Mouse (Mus musculus): ENCODE measurements around the gene Plcl2. TPM values are rescaled to one million over a fixed set of nuclear protein-coding genes. Genes with fewer than 3 reads are reported as not detected.
A peak's percentile ranks its signal among the peaks of the same experiment; 100 is the strongest.

Gene Plcl2
- polyA plus RNA-seq, 1 experiment: 0.73 TPM

GRCm38 (mm10) chr17:50717586-50717985 is 208.4 kb downstream of the Plcl2 start:
- Histone ChIP-seq H3K4me1 (ENCODE audit: control insufficient read depth, insufficient read depth, low read length) (no peaks in the 10 kb centered on the region), H3K27me3 (ENCODE audit: control insufficient read depth, insufficient read depth, low read length) (no peaks in the 10 kb centered on the region), H3K27ac (ENCODE audit: control insufficient read depth, insufficient read depth, low read depth, low read length) (no peak overlapping the region), H3K36me3 (ENCODE audit: control insufficient read depth, insufficient read depth, low read length) (no peaks in the 10 kb centered on the region), H3K4me3 (ENCODE audit: control insufficient read depth, low read depth, low read length) (no peak overlapping the region)
- TF ChIP-seq POLR2A (IDR thresholded peaks at IDR 0.05; ENCODE audit: control insufficient read depth, low read depth, low read length) (no peak), CTCF (IDR thresholded peaks at IDR 0.05; ENCODE audit: control insufficient read depth, insufficient read depth, insufficient replicate concordance, low read depth, low read length) (no peak)

- no peak overlapping the region for H3K4me3 ChIP-seq (ENCODE audit: control insufficient read depth, low read depth, low read length)
- no peaks in the 10 kb centered on the region for H3K36me3 ChIP-seq (ENCODE audit: control insufficient read depth, insufficient read depth, low read length)
- H3K27ac ChIP-seq (ENCODE audit: control insufficient read depth, insufficient read depth, low read depth, low read length): no peak overlapping the region
- no peaks in the 10 kb centered on the region for H3K4me1 ChIP-seq (ENCODE audit: control insufficient read depth, insufficient read depth, low read length)
- no peak for TF ChIP-seq POLR2A (IDR thresholded peaks at IDR 0.05; ENCODE audit: control insufficient read depth, low read depth, low read length)
- no peak for TF ChIP-seq CTCF (IDR thresholded peaks at IDR 0.05; ENCODE audit: control insufficient read depth, insufficient read depth, insufficient replicate concordance, low read depth, low read length)
- H3K27me3 ChIP-seq (ENCODE audit: control insufficient read depth, insufficient read depth, low read length): no peaks in the 10 kb centered on the region
These were observed 215.2 kb downstream of the Plcl2 start for GRCm38 (mm10) chr17:50724376-50724775.

- H3K27me3 ChIP-seq (ENCODE audit: control insufficient read depth, insufficient read depth, low read length): no peaks in the 10 kb centered on the region
- H3K36me3 ChIP-seq (ENCODE audit: control insufficient read depth, insufficient read depth, low read length): no peaks in the 10 kb centered on the region
- TF ChIP-seq POLR2A (IDR thresholded peaks at IDR 0.05; ENCODE audit: control insufficient read depth, low read depth, low read length) (no peak), CTCF (IDR thresholded peaks at IDR 0.05; ENCODE audit: control insufficient read depth, insufficient read depth, insufficient replicate concordance, low read depth, low read length) (no peak)
- H3K27ac ChIP-seq (ENCODE audit: control insufficient read depth, insufficient read depth, low read depth, low read length): no peak overlapping the region
- no peaks in the 10 kb centered on the region for H3K4me1 ChIP-seq (ENCODE audit: control insufficient read depth, insufficient read depth, low read length)
- H3K4me3 ChIP-seq (ENCODE audit: control insufficient read depth, low read depth, low read length): no peak overlapping the region
These were observed 217.1 kb downstream of the Plcl2 start for GRCm38 (mm10) chr17:50726265-50726664.

DNA sequence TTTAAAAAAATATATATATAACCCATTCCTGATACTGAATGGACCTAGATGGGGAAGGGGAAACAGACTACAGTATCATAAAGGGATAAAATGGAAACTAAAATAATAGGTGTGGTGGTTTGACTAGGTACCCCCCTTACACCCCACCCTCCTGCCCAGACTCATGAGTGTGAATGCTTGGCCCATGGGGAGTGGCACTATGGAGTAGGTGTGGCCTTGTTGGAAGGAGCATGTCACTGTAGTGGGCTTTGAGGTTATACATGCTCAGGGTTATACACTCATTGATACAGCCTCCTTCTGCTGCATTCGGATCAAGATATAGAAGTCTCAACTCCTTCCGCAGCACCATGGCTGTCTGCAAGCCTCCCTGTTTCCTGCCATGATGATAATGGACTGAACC is 219.8 kb downstream of the Plcl2 start:
- H3K4me1 ChIP-seq (ENCODE audit: control insufficient read depth, insufficient read depth, low read length): no peaks in the 10 kb centered on the region
- no peaks in the 10 kb centered on the region for H3K27me3 ChIP-seq (ENCODE audit: control insufficient read depth, insufficient read depth, low read length)
- H3K4me3 ChIP-seq (ENCODE audit: control insufficient read depth, low read depth, low read length): no peak overlapping the region
- no peaks in the 10 kb centered on the region for H3K36me3 ChIP-seq (ENCODE audit: control insufficient read depth, insufficient read depth, low read length)
- H3K27ac ChIP-seq (ENCODE audit: control insufficient read depth, insufficient read depth, low read depth, low read length): no peak overlapping the region
- TF ChIP-seq POLR2A (IDR thresholded peaks at IDR 0.05; ENCODE audit: control insufficient read depth, low read depth, low read length): no peak
- no peak for TF ChIP-seq CTCF (IDR thresholded peaks at IDR 0.05; ENCODE audit: control insufficient read depth, insufficient read depth, insufficient replicate concordance, low read depth, low read length)

DNA sequence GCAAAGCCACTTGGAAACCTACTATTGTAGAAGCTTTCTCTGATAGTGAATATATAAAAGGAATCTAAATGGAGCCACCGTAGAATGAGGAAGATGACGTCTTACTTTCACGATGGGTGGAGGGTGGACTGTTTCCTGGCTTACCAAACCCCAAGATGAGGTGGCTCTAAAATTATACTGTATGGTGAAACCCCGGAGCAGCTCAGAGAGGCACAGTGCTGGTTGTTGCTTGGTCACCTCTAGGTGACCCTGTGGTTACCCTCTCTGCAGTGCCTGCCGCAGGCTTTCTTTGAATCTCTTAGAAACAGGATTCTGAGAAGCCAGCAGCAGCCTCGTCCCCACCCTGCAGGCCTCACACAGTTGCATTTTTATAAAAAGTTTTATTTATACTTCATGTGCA is 220.4 kb downstream of the Plcl2 start:
- TF ChIP-seq POLR2A (IDR thresholded peaks at IDR 0.05; ENCODE audit: control insufficient read depth, low read depth, low read length): no peak
- no peak for TF ChIP-seq CTCF (IDR thresholded peaks at IDR 0.05; ENCODE audit: control insufficient read depth, insufficient read depth, insufficient replicate concordance, low read depth, low read length)
- Histone ChIP-seq H3K27me3 (ENCODE audit: control insufficient read depth, insufficient read depth, low read length) (no peaks in the 10 kb centered on the region), H3K4me1 (ENCODE audit: control insufficient read depth, insufficient read depth, low read length) (no peaks in the 10 kb centered on the region), H3K4me3 (ENCODE audit: control insufficient read depth, low read depth, low read length) (no peak overlapping the region), H3K27ac (ENCODE audit: control insufficient read depth, insufficient read depth, low read depth, low read length) (no peak overlapping the region), H3K36me3 (ENCODE audit: control insufficient read depth, insufficient read depth, low read length) (no peaks in the 10 kb centered on the region)

DNA sequence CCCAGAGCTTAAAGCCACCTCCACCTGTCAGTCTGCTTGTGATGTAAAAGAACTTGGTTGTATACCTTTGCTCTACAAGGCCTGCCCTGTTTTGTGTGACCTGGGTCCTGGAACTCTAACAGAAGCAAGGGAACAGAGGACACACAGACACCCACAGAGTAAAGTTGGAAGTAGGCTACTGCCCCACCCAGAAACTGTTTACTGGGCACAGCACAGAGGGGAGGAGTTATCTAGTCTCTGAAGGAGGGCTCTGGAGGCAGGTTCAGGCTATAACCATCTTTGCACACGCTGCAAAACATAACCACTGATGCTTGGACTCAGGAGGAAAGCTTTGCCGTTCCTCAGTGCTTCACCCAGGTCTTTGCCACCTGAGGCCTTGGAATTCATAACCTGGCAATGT is 221.7 kb downstream of the Plcl2 start:
- Histone ChIP-seq H3K27ac (ENCODE audit: control insufficient read depth, insufficient read depth, low read depth, low read length) (no peak overlapping the region), H3K4me1 (ENCODE audit: control insufficient read depth, insufficient read depth, low read length) (peaks cover 2% of the 10 kb centered on the region; the same call in 1 of the 2 replicates), H3K36me3 (ENCODE audit: control insufficient read depth, insufficient read depth, low read length) (no peaks in the 10 kb centered on the region), H3K4me3 (ENCODE audit: control insufficient read depth, low read depth, low read length) (peak overlapping the region; percentile 55), H3K27me3 (ENCODE audit: control insufficient read depth, insufficient read depth, low read length) (no peaks in the 10 kb centered on the region)
- TF ChIP-seq CTCF (IDR thresholded peaks at IDR 0.05; ENCODE audit: control insufficient read depth, insufficient read depth, insufficient replicate concordance, low read depth, low read length) (no peak), POLR2A (IDR thresholded peaks at IDR 0.05; ENCODE audit: control insufficient read depth, low read depth, low read length) (no peak)

DNA sequence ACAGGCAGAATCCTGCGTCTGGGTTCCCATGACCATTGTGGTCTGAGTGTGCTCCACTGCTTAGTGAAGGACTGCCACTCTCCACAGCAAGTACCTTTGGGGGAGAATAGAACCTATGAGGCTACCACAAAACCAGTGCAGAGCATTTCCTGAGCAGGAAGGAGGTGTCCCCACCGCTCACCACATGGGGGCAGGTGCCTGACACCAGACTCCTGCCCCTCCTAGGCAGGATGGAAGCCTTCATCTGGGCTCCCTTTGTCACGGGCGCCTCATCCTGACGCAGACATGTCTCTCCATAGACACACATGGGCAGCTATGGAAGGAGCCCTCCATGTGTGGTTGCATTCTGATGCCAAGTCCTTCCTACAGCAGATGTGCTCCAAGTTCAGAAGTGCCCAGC is 222.7 kb downstream of the Plcl2 start:
- no peak overlapping the region for H3K4me3 ChIP-seq (ENCODE audit: control insufficient read depth, low read depth, low read length)
- TF ChIP-seq CTCF (IDR thresholded peaks at IDR 0.05; ENCODE audit: control insufficient read depth, insufficient read depth, insufficient replicate concordance, low read depth, low read length): no peak
- TF ChIP-seq POLR2A (IDR thresholded peaks at IDR 0.05; ENCODE audit: control insufficient read depth, low read depth, low read length): no peak
- H3K4me1 ChIP-seq (ENCODE audit: control insufficient read depth, insufficient read depth, low read length): peaks cover 3% of the 10 kb centered on the region; the same call in 1 of the 2 replicates
- H3K27ac ChIP-seq (ENCODE audit: control insufficient read depth, insufficient read depth, low read depth, low read length): no peak overlapping the region
- H3K36me3 ChIP-seq (ENCODE audit: control insufficient read depth, insufficient read depth, low read length): no peaks in the 10 kb centered on the region
- H3K27me3 ChIP-seq (ENCODE audit: control insufficient read depth, insufficient read depth, low read length): no peaks in the 10 kb centered on the region

DNA sequence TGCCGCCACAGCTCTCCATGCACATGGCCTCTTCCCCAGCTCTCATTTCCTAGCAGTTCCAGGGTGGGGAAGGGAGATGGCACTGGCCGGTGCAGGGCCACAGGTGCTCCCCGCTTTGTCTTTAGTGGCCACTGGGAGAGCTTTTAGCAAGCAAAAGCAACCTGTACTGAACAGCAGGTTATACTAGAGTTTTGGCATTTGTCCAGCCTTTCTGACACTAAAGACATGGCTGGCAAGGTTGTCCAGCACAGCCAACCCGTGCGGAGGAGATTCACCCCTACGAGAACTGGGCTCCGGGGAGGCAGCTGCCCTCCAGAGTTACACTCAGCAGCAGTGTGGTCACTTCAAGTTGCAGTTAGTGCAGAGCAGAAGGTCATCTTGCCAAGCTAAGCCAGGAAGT is 224.2 kb downstream of the Plcl2 start:
- H3K36me3 ChIP-seq (ENCODE audit: control insufficient read depth, insufficient read depth, low read length): no peaks in the 10 kb centered on the region
- no peak overlapping the region for H3K4me3 ChIP-seq (ENCODE audit: control insufficient read depth, low read depth, low read length)
- peaks cover 3% of the 10 kb centered on the region; the same call in 1 of the 2 replicates for H3K4me1 ChIP-seq (ENCODE audit: control insufficient read depth, insufficient read depth, low read length)
- H3K27me3 ChIP-seq (ENCODE audit: control insufficient read depth, insufficient read depth, low read length): no peaks in the 10 kb centered on the region
- TF ChIP-seq POLR2A (IDR thresholded peaks at IDR 0.05; ENCODE audit: control insufficient read depth, low read depth, low read length) (no peak), CTCF (IDR thresholded peaks at IDR 0.05; ENCODE audit: control insufficient read depth, insufficient read depth, insufficient replicate concordance, low read depth, low read length) (no peak)
- H3K27ac ChIP-seq (ENCODE audit: control insufficient read depth, insufficient read depth, low read depth, low read length): no peak overlapping the region

All from testis, adult 2 months (tissue).